Mouse (Mus musculus): ENCODE measurements around the gene Msantd1.

The Msantd1 gene

GRCm38 (mm10) chr5:34910504-34910815, 2.6 kb downstream of the Msantd1 start:
- TF ChIP-seq GATA4 (IDR thresholded peaks at IDR 0.05; ENCODE audit: insufficient replicate concordance, low read length) = no peak

GRCm38 (mm10) chr5:34915801-34916200, 8.0 kb downstream of the Msantd1 start:
- TF ChIP-seq GATA4 (IDR thresholded peaks at IDR 0.05; ENCODE audit: insufficient replicate concordance, low read length) = peak; percentile 32; the same call in 1 of the 2 replicates

GRCm38 (mm10) chr5:34917234-34917655, 9.4 kb downstream of the Msantd1 start:
- TF ChIP-seq GATA4 (IDR thresholded peaks at IDR 0.05; ENCODE audit: insufficient replicate concordance, low read length) = no peak

GRCm38 (mm10) chr5:34918785-34919184, 11.0 kb downstream of the Msantd1 start:
- TF ChIP-seq GATA4 (IDR thresholded peaks at IDR 0.05; ENCODE audit: insufficient replicate concordance, low read length) = no peak

- no peak for TF ChIP-seq GATA4 (IDR thresholded peaks at IDR 0.05; ENCODE audit: insufficient replicate concordance, low read length)
Measured at GRCm38 (mm10) chr5:34922531-34922930, 14.7 kb downstream of the Msantd1 start.

GRCm38 (mm10) chr5:34923920-34924319, 16.1 kb downstream of the Msantd1 start:
- TF ChIP-seq GATA4 (IDR thresholded peaks at IDR 0.05; ENCODE audit: insufficient replicate concordance, low read length) = no peak

GRCm38 (mm10) chr5:34924519-34924918, 16.7 kb downstream of the Msantd1 start:
- TF ChIP-seq GATA4 (IDR thresholded peaks at IDR 0.05; ENCODE audit: insufficient replicate concordance, low read length) = no peak

GRCm38 (mm10) chr5:34927648-34928047, 19.8 kb downstream of the Msantd1 start:
- TF ChIP-seq GATA4 (IDR thresholded peaks at IDR 0.05; ENCODE audit: insufficient replicate concordance, low read length) = no peak

- TF ChIP-seq GATA4 (IDR thresholded peaks at IDR 0.05; ENCODE audit: insufficient replicate concordance, low read length) = no peak
Measured at GRCm38 (mm10) chr5:34930151-34930975, 22.6 kb downstream of the Msantd1 start.

GRCm38 (mm10) chr5:34931091-34931490, 23.3 kb downstream of the Msantd1 start:
- no peak for TF ChIP-seq GATA4 (IDR thresholded peaks at IDR 0.05; ENCODE audit: insufficient replicate concordance, low read length)

- no peak for TF ChIP-seq GATA4 (IDR thresholded peaks at IDR 0.05; ENCODE audit: insufficient replicate concordance, low read length)
Measured at GRCm38 (mm10) chr5:34931516-34932457, 24.0 kb downstream of the Msantd1 start.

- TF ChIP-seq GATA4 (IDR thresholded peaks at IDR 0.05; ENCODE audit: insufficient replicate concordance, low read length) = no peak
Measured at GRCm38 (mm10) chr5:34932458-34932806, 24.6 kb downstream of the Msantd1 start.

- TF ChIP-seq GATA4 (IDR thresholded peaks at IDR 0.05; ENCODE audit: insufficient replicate concordance, low read length) = no peak
Measured at GRCm38 (mm10) chr5:34933461-34933860, 25.6 kb downstream of the Msantd1 start.

- no peak for TF ChIP-seq GATA4 (IDR thresholded peaks at IDR 0.05; ENCODE audit: insufficient replicate concordance, low read length)
Measured at GRCm38 (mm10) chr5:34941710-34942470, 34.1 kb downstream of the Msantd1 start.

GRCm38 (mm10) chr5:34943428-34943827, 35.6 kb downstream of the Msantd1 start:
- TF ChIP-seq GATA4 (IDR thresholded peaks at IDR 0.05; ENCODE audit: insufficient replicate concordance, low read length) = no peak
